Mouse (Mus musculus) gastrocnemius, adult 18-20 months (tissue): ENCODE results near the gene Prkce. TPM values are rescaled to one million over a fixed set of nuclear protein-coding genes. Genes with fewer than 3 reads are reported as not detected.
A peak's percentile ranks its signal among the peaks of the same experiment; 100 is the strongest.

Experiments used
- DNase-seq: peaks from one replicate; pipeline ENCODE4 v3.0.0; 2021; ENCODE audit warnings: low spot score
- total RNA-seq, 2 experiments: library from RNA; stranded (reverse); gene quantifications; 2 replicates each; pipeline ENCODE4 v1.2.3; 2021

Gene Prkce
- total RNA-seq, 2 experiments from 2014 or later: 11.6 to 12.3 TPM

DNA sequence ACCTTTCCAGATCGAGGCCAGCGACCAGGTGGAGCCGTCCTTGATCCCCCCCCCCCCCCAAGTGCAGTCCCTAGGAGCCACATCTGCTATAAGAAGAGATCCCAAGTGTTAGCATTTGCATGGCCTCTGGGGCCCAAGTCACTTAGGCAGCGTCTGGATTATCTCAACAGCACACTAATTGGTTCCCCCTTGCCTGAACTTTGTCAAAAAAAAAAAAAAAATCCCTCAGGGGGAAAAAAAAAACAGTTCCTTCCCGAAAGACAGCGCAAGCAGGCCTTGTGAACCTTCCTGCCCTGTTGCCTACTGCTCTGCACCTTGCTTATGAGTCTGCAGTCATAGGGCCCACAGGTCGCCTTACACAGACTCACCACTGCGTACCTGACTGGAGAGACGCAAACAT is 7.9 kb downstream of the Prkce start:
- DNase-seq: no peak

DNA sequence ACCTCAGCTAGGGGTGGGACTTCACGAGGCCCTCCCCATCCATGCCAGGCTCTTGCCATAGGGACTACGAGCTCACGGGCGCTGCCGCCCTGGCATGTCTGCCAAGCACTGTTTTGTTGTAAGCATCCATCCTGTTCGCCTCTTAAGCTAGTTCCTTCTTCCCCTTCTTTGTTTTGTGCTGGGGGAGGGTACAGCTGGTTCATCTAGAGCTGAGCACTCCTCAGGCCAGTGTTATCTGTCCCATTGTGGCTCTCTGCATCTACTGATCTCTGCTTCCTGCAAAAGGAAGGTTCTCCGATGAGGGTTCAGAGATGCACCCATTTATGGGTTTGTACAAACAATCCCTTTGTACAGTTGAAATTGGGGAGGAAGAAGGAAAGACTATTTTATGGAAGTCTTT is 9.1 kb downstream of the Prkce start:
- no peak for DNase-seq

GRCm38 (mm10) chr17:86183788-86184187 is 16.2 kb downstream of the Prkce start:
- DNase-seq: no peak

- no peak for DNase-seq
Observed at GRCm38 (mm10) chr17:86184552-86185209, 17.1 kb downstream of the Prkce start.

GRCm38 (mm10) chr17:86185584-86185983 is 18.0 kb downstream of the Prkce start:
- no peak for DNase-seq

- DNase-seq: no peak
Observed at GRCm38 (mm10) chr17:86187777-86188176, 20.2 kb downstream of the Prkce start.

DNA sequence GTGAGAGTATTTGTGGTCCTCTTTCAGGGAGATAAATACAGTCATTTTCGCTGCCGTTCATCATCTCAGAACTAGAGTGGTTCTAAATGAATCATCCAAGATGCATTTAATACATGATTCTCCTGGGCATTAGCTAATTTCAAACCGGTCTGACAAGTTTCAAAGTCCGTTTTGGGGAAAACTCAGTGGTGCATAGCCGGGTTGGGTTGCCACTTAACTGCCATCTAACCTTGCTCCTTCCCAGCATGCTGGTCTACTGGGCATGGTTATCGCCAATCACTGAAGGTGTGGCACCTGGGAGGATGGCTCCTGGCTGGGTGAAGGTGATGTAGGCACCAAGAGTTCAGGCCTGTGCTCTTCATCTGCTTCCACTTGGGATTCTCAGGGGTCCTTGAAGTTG is 26.4 kb downstream of the Prkce start:
- no peak for DNase-seq

DNA sequence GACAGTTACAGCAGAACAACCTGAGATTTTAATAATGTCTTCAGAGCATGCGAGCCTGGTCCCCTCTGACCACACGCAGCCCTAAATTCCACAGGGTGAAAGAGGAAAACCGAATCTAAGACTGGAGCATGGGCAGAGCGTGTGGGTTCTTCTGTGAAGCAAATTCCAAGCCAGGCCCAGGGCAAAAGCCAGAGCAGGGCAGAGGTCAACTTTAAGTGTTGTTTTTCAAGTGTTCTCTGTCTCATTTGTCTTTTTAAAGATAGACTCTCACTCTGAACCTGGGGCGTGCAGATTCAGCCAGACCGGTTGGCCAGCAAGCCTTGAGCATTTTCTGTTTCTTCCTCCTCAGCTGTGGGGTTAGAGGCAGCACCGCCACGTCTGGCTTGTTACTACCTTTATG is 27.3 kb downstream of the Prkce start:
- DNase-seq: no peak

GRCm38 (mm10) chr17:86198496-86199465 is 31.2 kb downstream of the Prkce start:
- DNase-seq: no peak

- DNase-seq: peak; percentile 22
Observed at GRCm38 (mm10) chr17:86201981-86202380, 34.4 kb downstream of the Prkce start.

DNA sequence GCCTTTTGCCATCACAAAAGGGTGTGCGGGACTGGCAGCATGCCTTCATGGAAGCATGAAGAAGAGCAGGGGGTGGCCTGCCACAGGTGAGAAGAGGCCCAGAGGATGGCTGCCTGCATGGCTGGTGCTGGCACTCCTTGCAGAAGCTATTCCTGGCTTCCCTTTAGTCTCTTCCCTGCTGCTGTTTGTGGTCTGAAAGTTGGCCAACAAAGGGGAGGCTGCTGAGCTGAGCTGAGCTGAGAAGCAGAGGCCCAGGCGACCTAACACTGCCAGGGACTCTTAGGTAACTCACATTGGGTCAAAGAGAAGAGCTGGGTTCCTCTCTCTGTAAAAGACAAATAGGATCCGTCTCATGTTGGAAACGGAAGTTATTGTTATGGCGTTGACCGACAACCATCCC is 35.4 kb downstream of the Prkce start:
- DNase-seq: peak; percentile 55

DNA sequence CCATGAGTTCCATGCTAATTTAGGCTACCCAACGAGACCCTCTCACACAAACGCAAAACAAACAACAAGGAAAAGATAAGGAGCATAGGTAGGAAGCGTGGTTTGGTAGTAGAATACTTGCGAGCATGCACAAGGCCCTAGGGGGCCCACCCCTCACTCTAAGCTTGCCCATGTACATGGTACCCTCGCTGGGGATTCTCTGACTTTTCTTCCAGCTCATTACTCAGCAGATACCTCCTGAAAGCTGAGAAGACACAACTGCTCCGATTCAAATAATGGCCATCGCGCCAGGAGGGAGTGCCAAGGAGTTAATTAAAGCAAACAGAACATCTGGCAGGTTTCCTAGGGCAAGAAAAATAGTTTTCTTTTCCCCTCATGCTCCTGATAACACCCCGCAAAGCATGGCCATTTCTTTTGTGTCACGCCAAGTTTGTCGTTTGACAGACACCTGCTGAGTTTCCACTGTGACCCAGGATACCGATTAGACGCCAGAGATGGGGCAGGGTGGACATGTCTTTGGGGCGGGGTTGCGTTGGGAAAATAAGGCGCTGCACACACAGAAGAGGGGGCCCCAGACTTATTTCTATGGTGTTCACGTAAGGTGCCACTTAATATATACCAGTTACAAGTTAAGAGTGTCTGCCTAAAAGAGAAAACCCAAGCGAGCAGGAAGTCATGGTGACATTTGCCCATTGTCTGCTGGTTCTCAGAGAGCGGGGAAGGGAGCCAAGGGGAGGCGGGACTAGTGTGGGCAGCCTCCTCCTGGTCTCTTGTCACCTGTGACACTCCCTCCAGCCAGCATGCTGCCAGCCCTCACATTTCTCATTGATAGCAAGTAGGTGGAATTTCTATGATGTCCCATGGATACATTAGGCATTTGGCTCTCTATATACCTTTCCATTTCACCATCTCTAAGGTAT is 36.2 kb downstream of the Prkce start:
- no peak for DNase-seq

GRCm38 (mm10) chr17:86206289-86206688 is 38.7 kb downstream of the Prkce start:
- DNase-seq: no peak

DNA sequence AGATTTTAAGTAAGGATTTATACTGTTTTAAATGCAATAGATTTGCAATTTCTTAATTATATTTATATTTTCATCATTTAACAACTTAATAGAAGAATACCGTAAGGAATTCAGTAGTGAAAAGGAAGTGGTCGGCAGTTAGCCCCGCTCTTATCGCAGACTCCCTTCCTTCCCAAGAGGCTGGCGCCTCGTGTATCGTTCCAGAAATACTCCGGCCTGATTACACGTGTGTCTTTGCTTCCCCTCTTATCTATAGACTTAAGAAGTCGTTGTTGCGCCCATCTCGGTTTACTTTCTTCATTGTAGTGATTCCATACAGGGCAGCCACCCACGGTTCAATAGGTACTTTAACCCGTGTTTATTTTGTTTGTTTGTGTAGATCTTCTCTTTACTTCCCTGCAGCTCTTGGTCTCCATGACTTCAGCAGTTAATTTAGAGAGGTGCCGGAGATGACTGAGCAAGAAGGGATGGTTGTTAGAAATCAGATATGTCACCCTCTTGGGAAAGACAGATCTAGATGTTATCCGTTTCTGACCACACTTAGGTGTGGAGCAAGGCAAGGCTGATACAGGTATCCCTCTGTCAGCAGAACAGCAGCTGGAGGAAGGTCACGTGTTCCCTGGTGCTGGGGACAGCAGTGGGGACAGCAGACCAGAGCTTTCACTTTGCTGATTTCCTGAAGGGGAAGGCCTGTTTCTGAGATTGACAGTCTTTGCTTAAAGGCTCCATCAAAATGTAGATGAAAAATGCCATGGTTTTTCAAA is 40.7 kb downstream of the Prkce start:
- no peak for DNase-seq

DNA sequence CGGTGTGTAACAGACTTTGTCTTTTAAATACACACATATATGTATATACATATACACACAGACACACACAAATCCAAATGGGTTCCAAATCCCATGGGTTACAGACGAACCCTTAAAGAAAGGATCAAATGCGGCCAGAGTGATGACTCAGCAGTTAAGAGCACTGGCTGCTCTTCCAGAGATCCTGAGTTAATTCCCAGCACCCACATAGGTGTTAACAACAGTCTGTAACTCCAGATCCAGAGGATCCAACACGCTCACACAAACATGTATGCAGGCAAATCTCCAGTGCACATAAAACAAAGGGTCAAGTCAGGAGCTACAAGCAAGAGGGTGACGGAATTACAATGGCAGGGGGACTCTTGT is 41.2 kb downstream of the Prkce start:
- no peak for DNase-seq

GRCm38 (mm10) chr17:86209680-86210251 is 42.2 kb downstream of the Prkce start:
- peak; percentile 57 for DNase-seq

GRCm38 (mm10) chr17:86212204-86212603 is 44.6 kb downstream of the Prkce start:
- DNase-seq: no peak

DNA sequence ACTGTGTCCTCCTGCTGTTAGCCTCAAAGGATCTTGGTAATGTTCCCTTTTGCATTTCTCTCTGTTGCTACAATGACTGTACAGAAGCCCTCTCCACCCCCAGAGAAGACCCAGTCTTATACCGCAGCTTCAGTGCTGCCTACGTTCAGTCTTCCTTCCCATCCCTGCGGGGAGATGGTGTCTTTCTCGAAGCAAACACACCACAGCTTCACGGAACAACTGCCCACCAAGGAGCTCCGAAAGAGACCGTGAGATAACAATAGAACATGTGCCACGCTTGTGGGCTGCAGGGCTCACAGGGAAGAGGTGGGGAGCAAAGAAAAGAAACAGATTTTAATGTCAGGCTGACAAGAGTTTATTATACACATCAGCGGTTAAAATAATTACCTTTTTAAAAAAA is 46.7 kb downstream of the Prkce start:
- DNase-seq: no peak

GRCm38 (mm10) chr17:86214741-86215140 is 47.2 kb downstream of the Prkce start:
- no peak for DNase-seq

DNA sequence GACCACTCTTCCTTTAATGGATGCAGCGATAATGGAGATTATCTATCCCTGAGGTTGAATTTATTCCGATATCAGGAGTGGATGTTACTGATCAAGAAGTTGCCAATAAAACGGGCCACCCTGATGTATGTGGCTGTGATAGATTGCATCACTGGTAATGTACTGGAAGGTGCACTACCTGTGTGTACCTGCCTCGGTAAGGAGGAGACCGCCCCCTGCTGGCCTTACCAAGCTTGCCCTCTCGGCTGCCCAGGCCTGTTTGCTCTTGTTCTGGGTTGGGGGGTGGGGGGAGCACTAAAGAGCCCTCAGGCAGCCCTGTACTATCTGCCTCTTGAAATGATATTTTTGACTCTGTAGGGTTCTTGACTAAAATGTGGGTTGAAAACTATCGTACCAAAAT is 48.2 kb downstream of the Prkce start:
- DNase-seq: peak; percentile 66

GRCm38 (mm10) chr17:86217468-86217867 is 49.9 kb downstream of the Prkce start:
- no peak for DNase-seq
